Mouse (Mus musculus): ENCODE measurements around the gene F11r. TPM values are rescaled to one million over a fixed set of nuclear protein-coding genes. Genes with fewer than 3 reads are reported as not detected.

Gene F11r
- polyA plus RNA-seq, 1 experiment from 2014 or later: 63.5 TPM

DNA sequence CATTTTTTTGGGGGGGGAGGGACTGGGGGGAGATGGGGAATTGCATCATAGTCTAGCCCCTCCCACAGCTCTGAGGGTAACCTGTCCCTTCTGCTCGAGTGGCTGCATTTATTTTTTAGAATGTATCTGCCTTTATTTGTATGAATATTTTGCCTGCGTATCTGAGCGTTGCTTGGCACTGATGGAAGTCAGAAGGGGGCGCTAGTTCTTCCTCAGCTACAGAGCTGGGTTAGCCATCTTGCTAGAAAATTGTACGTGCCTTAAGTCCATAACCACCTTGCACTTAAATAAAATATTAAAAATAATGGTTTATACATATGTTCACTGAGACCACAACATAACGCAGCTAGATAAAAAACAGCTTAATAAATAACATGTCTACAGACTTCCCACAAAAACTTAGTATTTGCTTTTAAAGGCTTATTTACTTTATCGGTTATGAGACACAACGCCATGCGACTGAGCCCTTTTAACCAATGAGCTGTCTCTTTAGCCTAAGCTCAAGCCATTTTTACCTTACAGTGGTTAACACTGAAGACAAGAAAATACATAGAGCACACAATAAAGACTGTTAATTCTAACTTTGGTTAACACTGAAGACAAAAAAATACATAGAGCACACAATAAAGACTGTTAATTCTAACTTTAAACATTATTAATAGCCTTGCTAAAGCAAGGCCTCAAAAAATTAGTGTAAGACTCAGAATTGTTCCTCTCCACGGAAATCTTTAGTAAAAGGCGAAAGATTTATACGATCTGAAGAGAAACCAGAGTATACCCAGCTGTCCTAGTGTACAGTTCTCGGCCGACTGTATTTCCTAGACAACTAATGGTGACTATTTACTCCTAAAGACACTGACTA, 65.3 kb downstream of the F11r start:
- H3K36me3 ChIP-seq: no peaks in the 10 kb centered on the region
- peak overlapping the region; percentile 72 for H3K4me3 ChIP-seq
- peak overlapping the region; percentile 21; the same call in 1 of the 2 replicates for H3K9ac ChIP-seq
- WGBS: under 1% methylated on average over 14 of the region's 14 CpGs
- H3K4me1 ChIP-seq (replicated peaks): peaks cover 18% of the 10 kb centered on the region
- peak overlapping the region; percentile 98 for H3K27ac ChIP-seq
- peak overlapping the region; percentile 81 for H3K4me2 ChIP-seq
- H3K27me3 ChIP-seq: no peaks in the 10 kb centered on the region
- H3K9me3 ChIP-seq (replicated peaks): no peaks in the 10 kb centered on the region
- peak; percentile 77 for ATAC-seq (replicated peaks; ENCODE audit: insufficient number of reproducible peaks, insufficient read depth, low FRiP score, low read depth)

DNA sequence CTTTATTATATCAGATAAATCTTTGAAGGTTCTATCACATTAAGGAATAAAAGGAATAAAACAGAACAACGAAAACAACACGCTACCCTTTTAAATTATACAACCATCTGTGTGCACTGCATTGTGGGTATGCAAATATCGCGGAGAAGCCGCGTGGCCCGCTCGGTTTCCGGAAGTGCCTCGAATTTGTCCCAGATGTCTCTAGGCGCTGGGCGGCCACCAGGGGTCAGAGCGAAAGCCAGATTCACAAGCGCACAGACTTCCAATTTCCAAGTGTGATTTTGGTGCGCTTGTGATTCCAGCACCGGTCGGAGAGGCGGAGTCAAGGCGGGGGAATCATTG, 65.9 kb downstream of the F11r start, which contains the start of gene Alyref2:
Alyref2 (plus strand) TSS at position 229 of the 342 bp plus-strand sequence.
- no peaks in the 10 kb centered on the region for H3K36me3 ChIP-seq
- H3K4me3 ChIP-seq: peak within 1 kb of the TSS; percentile 72
- WGBS: under 1% methylated on average over 19 of the region's 19 CpGs
- H3K27ac ChIP-seq: peak within 1 kb of the TSS; percentile 98
- no peaks in the 10 kb centered on the region for H3K27me3 ChIP-seq
- ATAC-seq (replicated peaks; ENCODE audit: insufficient number of reproducible peaks, insufficient read depth, low FRiP score, low read depth): peak; percentile 86
- H3K9me3 ChIP-seq (replicated peaks): no peaks in the 10 kb centered on the region
- peak within 1 kb of the TSS; percentile 75 for H3K9ac ChIP-seq
- H3K4me1 ChIP-seq (replicated peaks): peaks cover 18% of the 10 kb centered on the region
- peak within 1 kb of the TSS; percentile 81 for H3K4me2 ChIP-seq

DNA sequence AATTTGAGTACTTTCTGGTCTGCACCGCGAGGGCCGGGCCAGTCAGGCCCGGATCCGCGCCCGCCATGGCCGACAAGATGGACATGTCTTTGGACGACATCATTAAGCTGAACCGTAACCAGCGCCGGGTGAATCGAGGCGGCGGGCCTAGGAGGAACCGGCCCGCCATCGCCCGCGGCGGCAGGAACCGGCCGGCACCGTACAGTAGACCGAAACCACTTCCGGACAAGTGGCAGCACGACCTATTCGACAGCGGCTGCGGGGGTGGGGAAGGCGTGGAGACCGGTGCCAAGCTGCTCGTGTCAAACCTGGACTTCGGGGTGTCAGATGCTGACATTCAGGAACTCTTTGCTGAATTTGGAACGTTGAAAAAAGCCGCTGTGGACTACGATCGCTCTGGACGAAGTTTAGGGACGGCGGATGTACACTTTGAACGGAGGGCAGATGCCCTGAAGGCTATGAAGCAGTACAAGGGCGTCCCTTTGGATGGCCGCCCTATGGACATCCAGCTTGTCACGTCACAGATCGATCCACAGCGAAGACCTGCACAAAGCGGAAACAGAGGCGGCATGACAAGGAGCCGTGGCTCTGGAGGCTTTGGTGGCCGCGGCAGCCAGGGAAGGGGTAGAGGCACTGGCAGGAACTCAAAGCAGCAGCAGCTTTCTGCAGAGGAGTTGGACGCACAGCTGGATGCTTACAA, 66.4 kb downstream of the F11r start:
- peak overlapping the region; percentile 72 for H3K4me3 ChIP-seq
- WGBS: under 1% methylated on average over 53 of the region's 53 CpGs
- H3K27ac ChIP-seq: peak overlapping the region; percentile 98
- H3K9me3 ChIP-seq (replicated peaks): no peaks in the 10 kb centered on the region
- H3K36me3 ChIP-seq: no peaks in the 10 kb centered on the region
- peak overlapping the region; percentile 81 for H3K4me2 ChIP-seq
- ATAC-seq (replicated peaks; ENCODE audit: insufficient number of reproducible peaks, insufficient read depth, low FRiP score, low read depth): peak; percentile 33
- H3K9ac ChIP-seq: peak overlapping the region; percentile 75
- H3K27me3 ChIP-seq: no peaks in the 10 kb centered on the region
- peaks cover 18% of the 10 kb centered on the region for H3K4me1 ChIP-seq (replicated peaks)

DNA sequence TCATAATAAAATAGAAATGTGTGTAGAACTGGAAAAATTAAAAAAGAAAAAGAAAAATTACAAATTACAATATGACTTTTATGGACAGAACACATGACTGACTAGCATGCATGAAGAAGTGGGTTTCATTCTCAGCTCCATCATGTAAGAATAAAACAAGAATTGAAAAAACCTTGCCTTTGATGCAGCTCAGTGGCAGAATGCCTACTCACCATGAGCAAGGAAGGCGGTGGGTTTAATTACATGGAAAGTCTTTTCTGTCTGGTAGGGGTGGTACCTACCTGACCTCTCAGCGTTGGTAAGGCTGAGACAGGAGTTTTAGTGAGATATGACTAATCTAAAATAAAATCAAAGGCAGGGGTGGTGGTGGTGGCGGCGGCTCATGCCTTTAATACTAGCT, 67.3 kb downstream of the F11r start:
- no peaks in the 10 kb centered on the region for H3K27me3 ChIP-seq
- 85% methylated on average over 4 of the region's 4 CpGs for WGBS
- peaks cover 18% of the 10 kb centered on the region for H3K4me1 ChIP-seq (replicated peaks)
- H3K4me2 ChIP-seq: peak overlapping the region; percentile 81
- H3K36me3 ChIP-seq: no peaks in the 10 kb centered on the region
- H3K9ac ChIP-seq: no peak overlapping the region
- ATAC-seq (replicated peaks; ENCODE audit: insufficient number of reproducible peaks, insufficient read depth, low FRiP score, low read depth): no peak
- no peak overlapping the region for H3K27ac ChIP-seq
- H3K4me3 ChIP-seq: peak overlapping the region; percentile 33
- H3K9me3 ChIP-seq (replicated peaks): no peaks in the 10 kb centered on the region

DNA sequence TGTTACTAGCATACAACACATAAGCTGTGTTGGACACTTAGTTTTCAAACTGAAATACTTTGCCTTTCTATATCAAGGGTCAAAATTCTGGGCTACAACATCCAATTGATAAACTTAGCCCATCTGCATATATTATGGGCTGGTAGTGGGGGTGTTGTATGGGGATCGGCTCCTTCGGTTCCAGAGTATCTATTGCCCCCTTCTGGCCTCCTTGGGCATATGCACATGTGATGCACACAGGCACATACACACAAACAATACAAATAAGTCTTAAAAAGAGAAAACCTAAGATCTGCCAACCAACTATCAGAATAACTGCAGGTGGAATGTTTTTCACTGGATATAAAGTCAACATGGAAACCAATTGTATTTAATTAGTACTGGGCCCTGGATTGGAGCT, 75.9 kb downstream of the F11r start:
- Histone ChIP-seq H3K27me3 (no peaks in the 10 kb centered on the region), H3K4me2 (no peak overlapping the region), H3K9ac (no peak overlapping the region), H3K9me3 (replicated peaks) (no peaks in the 10 kb centered on the region; the same call in 1 of the 2 replicates), H3K36me3 (no peaks in the 10 kb centered on the region), H3K4me3 (no peak overlapping the region), H3K27ac (no peak overlapping the region), H3K4me1 (replicated peaks) (no peaks in the 10 kb centered on the region)
- WGBS: 86% methylated on average over 2 of the region's 2 CpGs
- no peak for ATAC-seq (replicated peaks; ENCODE audit: insufficient number of reproducible peaks, insufficient read depth, low FRiP score, low read depth)

DNA sequence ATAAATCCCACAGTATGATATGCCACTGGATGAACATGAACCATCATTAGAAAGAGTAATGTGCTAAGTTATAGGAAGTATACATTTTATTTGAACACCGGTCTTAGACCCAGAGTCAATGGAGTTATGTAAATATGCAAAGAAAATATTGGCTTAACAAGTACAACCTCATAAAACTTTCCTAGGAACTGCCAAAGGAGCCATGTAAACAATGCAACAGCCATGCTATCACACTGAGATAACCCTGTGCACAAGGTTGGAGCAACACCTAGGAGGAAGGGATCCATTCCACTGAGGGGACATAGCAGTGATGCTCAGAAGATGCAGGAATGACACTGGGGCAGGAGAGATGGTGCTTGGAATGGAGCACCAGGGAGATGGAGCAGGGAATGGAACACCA, 76.4 kb downstream of the F11r start:
- H3K9me3 ChIP-seq (replicated peaks): no peaks in the 10 kb centered on the region; the same call in 1 of the 2 replicates
- no peak overlapping the region for H3K4me2 ChIP-seq
- no peaks in the 10 kb centered on the region for H3K36me3 ChIP-seq
- no peaks in the 10 kb centered on the region for H3K4me1 ChIP-seq (replicated peaks)
- WGBS: 91% methylated on average over 1 of the region's 1 CpGs
- H3K27me3 ChIP-seq: no peaks in the 10 kb centered on the region
- no peak overlapping the region for H3K9ac ChIP-seq
- no peak overlapping the region for H3K27ac ChIP-seq
- no peak overlapping the region for H3K4me3 ChIP-seq
- ATAC-seq (replicated peaks; ENCODE audit: insufficient number of reproducible peaks, insufficient read depth, low FRiP score, low read depth): no peak

Other genes with a start within 250 kb of the F11r start
- gene Pcp4l1, start 241.3 kb upstream of the F11r start, polyA plus RNA-seq (2015; fragmentation: Nextera tagmentation; extraction: Ambion mirVana): 43.0 and 46.4 TPM in 2 replicates
- gene Nr1i3, start 223.6 kb upstream of the F11r start, polyA plus RNA-seq (2015; fragmentation: Nextera tagmentation; extraction: Ambion mirVana): 0.33 and 0.35 TPM in 2 replicates
- 55.6 and 57.9 TPM in 2 replicates for gene Tomm40l, start 215.0 kb upstream of the F11r start, polyA plus RNA-seq (2015; fragmentation: Nextera tagmentation; extraction: Ambion mirVana)
- gene Apoa2, start 212.5 kb upstream of the F11r start, polyA plus RNA-seq (2015; fragmentation: Nextera tagmentation; extraction: Ambion mirVana): 9.2 and 43.9 TPM in 2 replicates
- 28.0 and 44.6 TPM in 2 replicates for gene Fcer1g, start 203.2 kb upstream of the F11r start, polyA plus RNA-seq (2015; fragmentation: Nextera tagmentation; extraction: Ambion mirVana)
- 5.2 and 6.0 TPM in 2 replicates for gene Adamts4, start 187.1 kb upstream of the F11r start, polyA plus RNA-seq (2015; fragmentation: Nextera tagmentation; extraction: Ambion mirVana)
- 514 and 535 TPM in 2 replicates for gene Ndufs2, start 186.1 kb upstream of the F11r start, polyA plus RNA-seq (2015; fragmentation: Nextera tagmentation; extraction: Ambion mirVana)
- 44.4 and 56.4 TPM in 2 replicates for gene B4galt3, start 167.2 kb upstream of the F11r start, polyA plus RNA-seq (2015; fragmentation: Nextera tagmentation; extraction: Ambion mirVana)
- gene Ppox, start 156.3 kb upstream of the F11r start, polyA plus RNA-seq (2015; fragmentation: Nextera tagmentation; extraction: Ambion mirVana): 32.7 and 47.2 TPM in 2 replicates
- gene Usp21, start 149.5 kb upstream of the F11r start, polyA plus RNA-seq (2015; fragmentation: Nextera tagmentation; extraction: Ambion mirVana): 44.9 and 55.6 TPM in 2 replicates
- gene Ufc1, start 142.5 kb upstream of the F11r start, polyA plus RNA-seq (2015; fragmentation: Nextera tagmentation; extraction: Ambion mirVana): 83.6 and 85.0 TPM in 2 replicates
- 33.9 and 37.7 TPM in 2 replicates for gene Dedd, start 108.4 kb upstream of the F11r start, polyA plus RNA-seq (2015; fragmentation: Nextera tagmentation; extraction: Ambion mirVana)
- gene Nit1, start 91.9 kb upstream of the F11r start, polyA plus RNA-seq (2015; fragmentation: Nextera tagmentation; extraction: Ambion mirVana): 31.2 and 33.2 TPM in 2 replicates
- 77.2 and 91.0 TPM in 2 replicates for gene Pfdn2, start 91.9 kb upstream of the F11r start, polyA plus RNA-seq (2015; fragmentation: Nextera tagmentation; extraction: Ambion mirVana)
- 0.63 and 0.75 TPM in 2 replicates for gene Klhdc9, start 76.7 kb upstream of the F11r start, polyA plus RNA-seq (2015; fragmentation: Nextera tagmentation; extraction: Ambion mirVana)
- 0.26 and 1.2 TPM in 2 replicates for gene Nectin4, start 67.4 kb upstream of the F11r start, polyA plus RNA-seq (2015; fragmentation: Nextera tagmentation; extraction: Ambion mirVana)
- 1.00 and 5.3 TPM in 2 replicates for gene Arhgap30, start 48.6 kb upstream of the F11r start, polyA plus RNA-seq (2015; fragmentation: Nextera tagmentation; extraction: Ambion mirVana)
- 48.7 and 57.5 TPM in 2 replicates for gene Usf1, start 26.2 kb upstream of the F11r start, polyA plus RNA-seq (2015; fragmentation: Nextera tagmentation; extraction: Ambion mirVana)
- 2.7 and 3.1 TPM in 2 replicates for gene Tstd1, start 18.7 kb upstream of the F11r start, polyA plus RNA-seq (2015; fragmentation: Nextera tagmentation; extraction: Ambion mirVana)
- gene Alyref2, start 65.9 kb downstream of the F11r start, polyA plus RNA-seq (2015; fragmentation: Nextera tagmentation; extraction: Ambion mirVana): 15.4 and 17.4 TPM in 2 replicates
- gene Itln1, start 97.8 kb downstream of the F11r start, polyA plus RNA-seq (2015; fragmentation: Nextera tagmentation; extraction: Ambion mirVana): not detected in 2 replicates
- 0.34 and 1.4 TPM in 2 replicates for gene Cd244a, start 121.7 kb downstream of the F11r start, polyA plus RNA-seq (2015; fragmentation: Nextera tagmentation; extraction: Ambion mirVana)
- gene Ly9, start 169.9 kb downstream of the F11r start, polyA plus RNA-seq (2015; fragmentation: Nextera tagmentation; extraction: Ambion mirVana): 0.35 and 1.1 TPM in 2 replicates
- gene Slamf7, start 215.5 kb downstream of the F11r start, polyA plus RNA-seq (2015; fragmentation: Nextera tagmentation; extraction: Ambion mirVana): 0.09 and 0.66 TPM in 2 replicates
- gene Cd48, start 244.5 kb downstream of the F11r start, polyA plus RNA-seq (2015; fragmentation: Nextera tagmentation; extraction: Ambion mirVana): 2.4 and 9.6 TPM in 2 replicates